Comparison of ENCODE assay signal across 9 mouse cellular contexts in the genomic region with DNA sequence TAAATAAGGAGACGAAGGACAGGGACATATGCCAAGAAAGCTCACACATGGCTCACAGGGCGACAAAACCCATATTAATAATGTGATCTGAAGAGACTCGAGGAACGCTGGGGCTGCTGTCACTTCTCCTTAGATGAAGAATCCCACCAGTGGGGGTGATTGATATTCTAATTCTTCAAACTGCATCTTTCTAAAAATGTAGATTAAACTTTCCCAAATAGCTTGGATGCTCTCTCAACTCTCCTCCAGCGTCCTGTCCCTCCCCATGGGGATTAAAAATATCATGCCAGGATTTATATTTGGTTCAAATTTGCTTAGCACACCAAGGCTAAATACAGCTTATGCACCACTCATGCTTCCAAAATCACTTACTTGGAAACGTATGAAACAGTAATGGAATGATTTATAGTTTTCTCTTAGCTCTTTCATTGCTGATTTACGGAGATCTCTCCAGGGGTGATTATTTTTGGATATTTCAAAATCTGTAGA.
DNase-seq lines count a peak whose midpoint lies in the region; ATAC-seq and TF ChIP-seq lines count a peak whose summit lies in the region.
"Had no signal": no experiment of that assay in that cellular context is flagged by ENCODE, and none has a peak within 500 bp of the region (broad histone marks: within the 10 kb centered on the region; RNA-seq: fewer than 3 reads in every experiment).

No protein-coding gene starts in this region.

- H3K36me3 ChIP-seq in embryonic facial prominence, embryonic 14.5 days (ENCODE audit: control insufficient read depth, insufficient read depth, low read length), result no peaks in the 10 kb centered on the region
- no peaks in the 10 kb centered on the region for H3K36me3 ChIP-seq in forebrain, embryonic 16.5 days (ENCODE audit: control insufficient read depth, insufficient read depth)
- H3K36me3 ChIP-seq in midbrain, embryonic 14.5 days (ENCODE audit: control insufficient read depth, insufficient read depth, low read length), result no peaks in the 10 kb centered on the region

- TF ChIP-seq CTCF in layer of hippocampus, adult 2 months (conservative IDR thresholded peaks at IDR 0.05), result no peak

- peak overlapping the region; percentile 81 for H3K27ac ChIP-seq in layer of hippocampus, adult 2 months
- H3K27ac ChIP-seq in embryonic facial prominence, embryonic 14.5 days (replicated peaks; ENCODE audit: low read depth, low read length), result peak overlapping the region; percentile 35; the same call in 1 of the 2 replicates
- H3K27ac ChIP-seq in forebrain, embryonic 16.5 days (ENCODE audit: low read length), result peak overlapping the region; percentile 93
- H3K27ac ChIP-seq in midbrain, embryonic 14.5 days (replicated peaks; ENCODE audit: low read depth, low read length), result peak overlapping the region; percentile 96
- H3K27ac ChIP-seq: liver, embryonic 14.5 days had no signal

- DNase-seq in layer of hippocampus, adult 2 months (ENCODE audit: low spot score in 2 of 2), result no peak
- DNase-seq in layer of hippocampus, adult 11-12 months (ENCODE audit: low spot score), result no peak
- DNase-seq in embryonic facial prominence, embryonic 14.5 days (ENCODE audit: low spot score), result no peak
- no peak for DNase-seq in midbrain, embryonic 14.5 days
- no peak for DNase-seq in kidney, postnatal 36 days
- DNase-seq in adrenal gland, postnatal 4 days (ENCODE audit: low spot score in 2 of 2), result no peak

- peaks cover 51% of the 10 kb centered on the region for H3K4me1 ChIP-seq in embryonic facial prominence, embryonic 14.5 days (ENCODE audit: control insufficient read depth, insufficient read depth, low read length)
- peaks cover 68% of the 10 kb centered on the region for H3K4me1 ChIP-seq in forebrain, embryonic 16.5 days (replicated peaks; ENCODE audit: control insufficient read depth, insufficient read depth, low read length)
- H3K4me1 ChIP-seq in midbrain, embryonic 14.5 days (ENCODE audit: control insufficient read depth, insufficient read depth, low read length), result peaks cover 85% of the 10 kb centered on the region

- H3K4me3 ChIP-seq in layer of hippocampus, adult 2 months, result no peak overlapping the region
- H3K4me3 ChIP-seq in embryonic facial prominence, embryonic 14.5 days (ENCODE audit: low read depth, low read length), result no peak overlapping the region
- H3K4me3 ChIP-seq in forebrain, embryonic 16.5 days (replicated peaks; ENCODE audit: low read length), result no peak overlapping the region
- no peak overlapping the region for H3K4me3 ChIP-seq in midbrain, embryonic 14.5 days (replicated peaks; ENCODE audit: low read depth, low read length)

- H3K9ac ChIP-seq in embryonic facial prominence, embryonic 14.5 days (ENCODE audit: low read depth, low read length), result no peak overlapping the region
- no peak overlapping the region for H3K9ac ChIP-seq in forebrain, embryonic 16.5 days (replicated peaks; ENCODE audit: low read depth, low read length)
- no peak overlapping the region for H3K9ac ChIP-seq in midbrain, embryonic 14.5 days (replicated peaks; ENCODE audit: low read length)
- H3K9ac ChIP-seq: liver, embryonic 14.5 days had no signal

- 48% methylated on average over 7 of the region's 7 CpGs for WGBS in embryonic facial prominence, embryonic 14.5 days
- 16% methylated on average over 7 of the region's 7 CpGs for WGBS in forebrain, embryonic 16.5 days
- WGBS in midbrain, embryonic 14.5 days, result 18% methylated on average over 7 of the region's 7 CpGs

- H3K4me2 ChIP-seq in embryonic facial prominence, embryonic 14.5 days (ENCODE audit: low read depth, low read length), result no peak overlapping the region
- peak overlapping the region; percentile 37 for H3K4me2 ChIP-seq in forebrain, embryonic 16.5 days (ENCODE audit: low read length)
- H3K4me2 ChIP-seq in midbrain, embryonic 14.5 days (ENCODE audit: low read length), result peak overlapping the region; percentile 19

- ATAC-seq in embryonic facial prominence, embryonic 14.5 days (ENCODE audit: low read depth), result no peak
- no peak for ATAC-seq in forebrain, embryonic 16.5 days
- no peak for ATAC-seq in midbrain, embryonic 14.5 days (ENCODE audit: low FRiP score, low TSS enrichment)
- ATAC-seq in erythroid progenitor cell, adult 5-6 weeks (replicated peaks; ENCODE audit: low FRiP score, poor library complexity, severe bottlenecking), result no peak

- no peaks in the 10 kb centered on the region for H3K9me3 ChIP-seq in embryonic facial prominence, embryonic 14.5 days (ENCODE audit: control insufficient read depth, low read length)
- no peaks in the 10 kb centered on the region for H3K9me3 ChIP-seq in forebrain, embryonic 16.5 days (ENCODE audit: control insufficient read depth, low read length)
- H3K9me3 ChIP-seq in midbrain, embryonic 14.5 days (ENCODE audit: control insufficient read depth, low read length), result no peaks in the 10 kb centered on the region

- H3K27me3 ChIP-seq in embryonic facial prominence, embryonic 14.5 days (replicated peaks; ENCODE audit: control insufficient read depth, insufficient read depth, low read length), result no peaks in the 10 kb centered on the region
- H3K27me3 ChIP-seq in forebrain, embryonic 16.5 days (replicated peaks; ENCODE audit: control insufficient read depth, insufficient read depth, low read length), result no peaks in the 10 kb centered on the region
- H3K27me3 ChIP-seq in midbrain, embryonic 14.5 days (ENCODE audit: control insufficient read depth, insufficient read depth, low read length), result no peaks in the 10 kb centered on the region

Comparison
In these comparisons a context has a peak if more than half of its experiments do, and no peak if none do; other contexts are left out.
1. H3K27ac ChIP-seq: peak in every context shown above with its lines; median percentile 96 in midbrain, embryonic 14.5 days; 93 in forebrain, embryonic 16.5 days; 81 in layer of hippocampus, adult 2 months; 35 in embryonic facial prominence, embryonic 14.5 days.